Mouse (Mus musculus) hindbrain, embryonic 14.5 days (tissue): Measurements from ENCODE around the gene Dnajb14. TPM values are rescaled to one million over a fixed set of nuclear protein-coding genes. Genes with fewer than 3 reads are reported as not detected.

Experiments used
- ATAC-seq: fragments of 200-750 bp; cut with Nextera tagmentation; 2 replicates; pipeline ENCODE4 v1.8.0; 2017; ENCODE audit warnings: moderate number of reproducible peaks, mild to moderate bottlenecking, moderate TSS enrichment, moderate library complexity; ENCODE audit not compliant: low FRiP score
- DNase-seq: peaks from one replicate; pipeline ENCODE4 v3.0.0-alpha.2; 2015; ENCODE audit warnings: low spot score
- H3K27ac ChIP-seq: fragments of 300-500 bp; sonication (generic); 2 replicates; pipeline ENCODE4 v1.5.1; 2014; ENCODE audit warnings: mild to moderate bottlenecking, moderate library complexity
- H3K27me3 ChIP-seq: fragments of 300-500 bp; sonication (generic); 2 replicates; pipeline ENCODE4 v1.6.1; 2014; ENCODE audit warnings: mild to moderate bottlenecking, low read length, mixed read lengths; ENCODE audit not compliant: control insufficient read depth, insufficient read depth
- H3K36me3 ChIP-seq: fragments of 300-500 bp; sonication (generic); replicated peaks from 2 replicates; pipeline ENCODE4 v1.6.1; 2014; ENCODE audit not compliant: control insufficient read depth, insufficient read depth
- H3K4me1 ChIP-seq: fragments of 300-500 bp; sonication (generic); replicated peaks from 2 replicates; pipeline ENCODE4 v1.6.1; 2014; ENCODE audit warnings: antibody characterized with exemption, low read length, mixed read lengths; ENCODE audit not compliant: control insufficient read depth, insufficient read depth
- H3K4me2 ChIP-seq: fragments of 300-500 bp; sonication (generic); replicated peaks from 2 replicates; pipeline ENCODE4 v1.6.1; 2014; ENCODE audit warnings: mild to moderate bottlenecking, moderate library complexity
- H3K4me3 ChIP-seq: fragments of 300-500 bp; sonication (generic); replicated peaks from 2 replicates; pipeline ENCODE4 v1.5.1; 2014; ENCODE audit warnings: mild to moderate bottlenecking, low read length
- H3K9ac ChIP-seq: fragments of 300-500 bp; sonication (generic); 2 replicates; pipeline ENCODE4 v1.6.1; 2014
- H3K9me3 ChIP-seq: fragments of 300-500 bp; sonication (generic); 2 replicates; pipeline ENCODE4 v1.6.1; 2016; ENCODE audit warnings: low read length; ENCODE audit not compliant: control insufficient read depth
- WGBS: fragments of 180-500 bp; shearing (Covaris S2); extraction: QIAGEN DNeasy Blood & Tissue Kit; methylation state at CpG from one replicate; pipeline ENCODE4 v1.1.7; 2014; 5-methylcytosine and 5-hydroxymethylcytosine counted together
- polyA plus RNA-seq: library from polyadenylated mRNA; unstranded; fragments of >200 nt; fragmentation: Nextera tagmentation; extraction: Ambion mirVana; gene quantifications from 2 replicates; pipeline ENCODE4 v1.2.1, GENCODE M21; 2014

The Dnajb14 gene
- 19.1 and 19.8 TPM in 2 replicates for polyA plus RNA-seq

DNA sequence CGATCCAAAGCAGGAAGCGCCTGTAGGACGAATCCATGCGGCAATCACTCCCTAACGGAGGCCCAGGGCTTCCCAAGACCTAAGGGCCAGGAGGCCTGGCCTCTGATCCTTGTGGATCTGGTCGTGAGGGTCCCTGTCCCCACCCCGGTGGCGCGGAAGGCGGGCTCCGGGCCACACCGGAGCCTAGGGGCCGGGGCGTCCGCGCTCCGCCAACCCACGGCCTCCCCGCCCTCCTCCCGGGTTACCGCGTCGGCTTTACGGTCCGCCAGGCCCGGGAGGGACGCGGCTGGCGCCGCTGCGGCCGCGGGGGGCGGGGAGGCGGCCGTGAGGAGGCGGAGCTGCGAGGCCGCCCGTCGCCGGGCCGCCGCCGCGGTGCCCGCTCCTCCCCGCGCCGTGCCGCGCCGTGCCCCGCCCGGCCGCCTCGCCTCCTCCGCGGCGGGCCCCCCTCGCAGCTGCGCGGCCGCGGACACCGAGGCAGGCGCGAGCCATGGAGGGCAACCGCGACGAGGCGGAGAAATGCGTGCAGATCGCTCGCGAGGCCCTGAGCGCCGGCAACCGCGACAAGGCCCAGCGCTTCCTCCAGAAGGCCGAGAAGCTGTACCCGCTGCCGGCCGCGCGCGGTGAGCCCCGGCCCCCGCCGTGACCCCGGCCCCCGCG lies at the start of gene Dnajb14:
Gene Dnajb14, plus strand, starts transcription at position 239 of the 657 bp plus-strand sequence.
- peak; percentile 21 for ATAC-seq
- under 1% methylated on average over 71 of the region's 94 CpGs for WGBS
- Histone ChIP-seq H3K27me3 (no peaks in the 10 kb centered on the region), H3K9ac (peak within 1 kb of the TSS; percentile 98), H3K4me3 (peak within 1 kb of the TSS; percentile 90), H3K36me3 (peaks cover 6% of the 10 kb centered on the region), H3K4me1 (peaks cover 24% of the 10 kb centered on the region), H3K27ac (peak within 1 kb of the TSS; percentile 97), H3K9me3 (no peaks in the 10 kb centered on the region), H3K4me2 (peak within 1 kb of the TSS; percentile 86)
- DNase-seq = peak; percentile 60

- DNase-seq (no peak), ATAC-seq (no peak)
- Histone ChIP-seq H3K4me2 (no peak overlapping the region), H3K4me3 (no peak overlapping the region), H3K27me3 (no peaks in the 10 kb centered on the region), H3K4me1 (no peaks in the 10 kb centered on the region), H3K9ac (no peak overlapping the region), H3K9me3 (no peaks in the 10 kb centered on the region), H3K36me3 (no peaks in the 10 kb centered on the region), H3K27ac (no peak overlapping the region)
- 18% methylated on average over 4 of the region's 4 CpGs for WGBS
Observed at GRCm38 (mm10) chr3:137818713-137819112, 48.8 kb upstream of the Dnajb14 start.

DNA sequence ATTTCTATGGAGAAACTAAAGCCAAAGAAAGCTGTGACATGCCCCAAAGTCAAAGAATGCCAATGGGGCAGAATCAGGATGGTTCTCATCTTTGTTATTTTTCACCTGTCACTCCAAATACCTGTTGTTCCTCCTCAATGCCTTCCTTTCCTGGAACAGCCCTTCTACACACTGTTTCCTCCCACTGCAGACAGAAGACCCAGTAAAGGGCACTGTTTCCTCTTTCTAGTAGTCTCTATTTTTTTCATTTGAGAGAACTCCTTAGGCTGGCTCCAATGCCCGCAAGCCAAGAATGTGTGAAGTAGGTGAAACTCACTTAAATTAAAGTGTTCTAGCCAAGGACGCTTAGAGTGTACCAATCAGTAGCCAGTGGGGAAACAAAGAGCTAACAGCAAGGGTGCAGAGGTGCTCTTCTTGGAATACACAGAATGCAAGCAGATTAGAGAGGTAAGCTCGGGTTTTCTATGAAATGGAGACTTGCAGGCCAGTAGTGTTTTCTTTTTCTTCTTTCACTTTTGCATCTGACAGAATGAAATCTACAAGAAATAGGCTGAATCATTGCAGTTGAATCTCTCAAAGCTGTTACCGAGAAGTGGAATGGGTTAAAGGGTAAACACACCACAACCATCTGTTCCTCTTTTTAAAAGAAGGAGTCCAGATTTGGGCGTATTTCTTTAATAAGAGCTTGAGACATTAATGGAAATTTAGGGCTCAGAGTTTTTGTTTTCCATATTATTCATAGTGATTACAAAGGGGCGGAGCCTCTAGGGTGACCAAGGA lies 46.6 kb upstream of the Dnajb14 start:
- H3K9ac ChIP-seq = no peak overlapping the region
- H3K9me3 ChIP-seq = no peaks in the 10 kb centered on the region; the same call in 1 of the 2 replicates
- H3K36me3 ChIP-seq = no peaks in the 10 kb centered on the region
- ATAC-seq (no peak), DNase-seq (no peak)
- no peak overlapping the region for H3K4me3 ChIP-seq
- 84% methylated on average over 6 of the region's 6 CpGs for WGBS
- H3K4me2 ChIP-seq = no peak overlapping the region
- H3K27ac ChIP-seq = no peak overlapping the region
- H3K27me3 ChIP-seq = no peaks in the 10 kb centered on the region
- H3K4me1 ChIP-seq = no peaks in the 10 kb centered on the region

GRCm38 (mm10) chr3:137823317-137823716 lies 44.2 kb upstream of the Dnajb14 start:
- DNase-seq (no peak), ATAC-seq (no peak)
- H3K4me3 ChIP-seq = no peak overlapping the region
- H3K9me3 ChIP-seq = no peaks in the 10 kb centered on the region; the same call in 1 of the 2 replicates
- WGBS = 90% methylated on average over 3 of the region's 3 CpGs
- no peaks in the 10 kb centered on the region for H3K36me3 ChIP-seq
- peaks cover 5% of the 10 kb centered on the region; the same call in 1 of the 2 replicates for H3K4me1 ChIP-seq
- no peak overlapping the region for H3K27ac ChIP-seq
- no peak overlapping the region for H3K4me2 ChIP-seq
- H3K9ac ChIP-seq = no peak overlapping the region
- no peaks in the 10 kb centered on the region for H3K27me3 ChIP-seq

DNA sequence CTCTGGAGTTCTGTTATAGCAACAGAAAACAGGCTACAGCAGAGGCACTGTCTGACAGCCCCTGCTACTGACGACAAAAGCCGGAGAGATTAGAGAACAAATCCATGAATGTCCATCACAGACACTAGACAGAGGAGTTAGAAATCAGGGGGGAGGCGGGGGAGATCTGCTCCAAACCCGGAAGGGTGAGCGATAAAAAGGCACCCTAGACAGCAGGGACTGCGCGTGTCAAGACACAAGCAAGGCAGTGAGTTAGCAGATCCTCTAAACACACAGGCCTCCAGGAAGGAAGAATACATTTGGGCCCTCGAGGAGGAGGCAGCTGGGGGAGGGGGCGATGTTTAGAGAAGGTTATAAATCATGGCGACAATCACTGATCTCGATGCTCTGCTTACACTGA lies 39.8 kb upstream of the Dnajb14 start:
- H3K4me3 ChIP-seq = no peak overlapping the region
- no peak for ATAC-seq

GRCm38 (mm10) chr3:137831156-137831555 lies 36.3 kb upstream of the Dnajb14 start:
- no peak overlapping the region for H3K9ac ChIP-seq
- H3K4me2 ChIP-seq = no peak overlapping the region
- H3K27me3 ChIP-seq = no peaks in the 10 kb centered on the region
- no peak overlapping the region for H3K27ac ChIP-seq
- H3K4me1 ChIP-seq = peaks cover 5% of the 10 kb centered on the region; the same call in 1 of the 2 replicates
- H3K4me3 ChIP-seq = no peak overlapping the region
- no peaks in the 10 kb centered on the region for H3K36me3 ChIP-seq
- no peak for ATAC-seq
- DNase-seq = no peak
- H3K9me3 ChIP-seq = no peaks in the 10 kb centered on the region
- 87% methylated on average over 2 of the region's 2 CpGs for WGBS

More for the DNA sequence above, 39.8 kb upstream of the Dnajb14 start:
- H3K27me3 ChIP-seq = no peaks in the 10 kb centered on the region
- DNase-seq = no peak
- no peak overlapping the region for H3K4me2 ChIP-seq
- no peaks in the 10 kb centered on the region for H3K36me3 ChIP-seq
- no peak overlapping the region for H3K27ac ChIP-seq
- 38% methylated on average over 11 of the region's 11 CpGs for WGBS
- H3K9me3 ChIP-seq = no peaks in the 10 kb centered on the region; the same call in 1 of the 2 replicates
- H3K9ac ChIP-seq = no peak overlapping the region
- peaks cover 5% of the 10 kb centered on the region; the same call in 1 of the 2 replicates for H3K4me1 ChIP-seq

DNA sequence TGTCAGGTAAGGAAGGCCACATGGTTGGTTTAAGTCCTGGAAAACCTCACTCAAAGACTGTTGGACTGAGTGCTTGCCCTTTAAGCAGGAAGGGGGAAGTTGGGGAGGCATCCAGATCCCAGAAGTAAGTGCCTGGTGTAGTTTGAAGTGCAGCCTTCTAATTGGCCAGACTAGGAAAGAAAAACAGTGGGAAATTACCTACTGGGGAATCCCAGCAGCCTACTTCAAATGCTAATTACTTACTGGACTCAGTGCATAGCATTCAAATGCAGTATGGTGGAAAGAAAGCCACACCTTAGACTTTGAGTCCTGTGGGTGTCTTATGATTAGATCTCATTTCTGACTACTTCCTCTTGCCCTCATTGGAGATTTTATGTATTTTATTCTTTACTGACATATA lies 34.3 kb upstream of the Dnajb14 start:
- H3K27me3 ChIP-seq = no peaks in the 10 kb centered on the region
- H3K4me3 ChIP-seq = no peak overlapping the region
- H3K4me1 ChIP-seq = no peaks in the 10 kb centered on the region
- H3K27ac ChIP-seq = no peak overlapping the region
- H3K36me3 ChIP-seq = no peaks in the 10 kb centered on the region
- DNase-seq (no peak), ATAC-seq (no peak)
- H3K9me3 ChIP-seq = no peaks in the 10 kb centered on the region
- H3K9ac ChIP-seq = no peak overlapping the region
- no peak overlapping the region for H3K4me2 ChIP-seq

DNA sequence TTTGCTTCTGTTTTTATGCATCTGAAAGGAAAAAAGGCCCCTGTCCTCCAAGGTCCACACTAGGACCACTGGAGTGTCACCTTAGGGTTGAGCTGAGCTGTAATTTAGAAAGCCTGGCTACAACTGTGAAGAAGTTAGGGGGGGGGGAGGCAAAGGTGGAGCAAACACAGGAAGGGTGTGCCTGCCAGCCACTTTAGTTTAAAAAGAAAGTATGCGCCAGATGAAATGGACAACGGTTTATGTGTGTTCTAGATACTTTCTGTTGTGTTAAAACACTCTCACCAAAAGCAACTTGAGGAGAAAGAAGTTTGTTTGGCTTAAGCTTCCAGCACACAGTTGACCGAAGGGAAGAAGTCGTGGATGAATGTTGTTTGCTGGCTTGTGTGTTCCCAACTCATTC lies 33.8 kb upstream of the Dnajb14 start:
- Histone ChIP-seq H3K9me3 (no peaks in the 10 kb centered on the region), H3K4me1 (no peaks in the 10 kb centered on the region), H3K27ac (no peak overlapping the region), H3K4me2 (no peak overlapping the region), H3K36me3 (no peaks in the 10 kb centered on the region), H3K27me3 (no peaks in the 10 kb centered on the region), H3K4me3 (no peak overlapping the region), H3K9ac (no peak overlapping the region)
- no peak for ATAC-seq
- 86% methylated on average over 4 of the region's 4 CpGs for WGBS
- no peak for DNase-seq

DNA sequence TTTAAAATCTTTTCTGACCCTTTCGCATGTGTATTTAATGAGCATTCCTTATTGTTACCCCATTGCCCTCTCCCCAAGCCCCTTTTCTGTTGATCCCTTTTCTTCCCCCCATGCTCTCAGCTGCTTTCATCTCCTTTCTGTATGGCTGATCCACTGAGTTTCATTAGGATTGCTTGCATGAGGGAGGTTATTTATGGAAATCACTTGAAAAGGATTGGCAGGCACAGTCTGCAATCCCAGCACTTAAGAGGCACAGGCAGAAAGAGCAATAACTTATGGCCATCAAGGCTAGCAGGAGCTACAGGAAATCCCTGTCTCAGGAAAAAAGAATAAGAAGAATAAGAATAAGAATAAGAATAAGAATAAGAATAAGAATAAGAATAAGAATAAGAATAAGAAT lies 30.9 kb upstream of the Dnajb14 start:
- H3K27me3 ChIP-seq = no peaks in the 10 kb centered on the region
- DNase-seq (no peak), ATAC-seq (no peak)
- H3K36me3 ChIP-seq = no peaks in the 10 kb centered on the region
- H3K4me3 ChIP-seq = no peak overlapping the region
- H3K27ac ChIP-seq = no peak overlapping the region
- H3K9me3 ChIP-seq = no peaks in the 10 kb centered on the region
- no peak overlapping the region for H3K4me2 ChIP-seq
- H3K4me1 ChIP-seq = no peaks in the 10 kb centered on the region
- 67% methylated on average over 1 of the region's 1 CpGs for WGBS
- no peak overlapping the region for H3K9ac ChIP-seq
